Mouse (Mus musculus) intestine, embryonic 16.5 days (tissue): Measurements from ENCODE around the gene Tgfbr3l. TPM values are rescaled to one million over a fixed set of nuclear protein-coding genes. Genes with fewer than 3 reads are reported as not detected.
A peak's percentile ranks its signal among the peaks of the same experiment; 100 is the strongest.

Source experiments
- ATAC-seq: fragments of 200-750 bp; cut with Nextera tagmentation; 2 replicates; pipeline ENCODE4 v1.8.0; 2017; ENCODE audit warnings: moderate TSS enrichment, moderate library complexity
- H3K27ac ChIP-seq: fragments of 300-500 bp; sonication (generic); 2 replicates; pipeline ENCODE4 v1.5.1; 2014; ENCODE audit warnings: mild to moderate bottlenecking, low read length
- H3K27me3 ChIP-seq: fragments of 300-500 bp; sonication (generic); replicated peaks from 2 replicates; pipeline ENCODE4 v1.6.1; 2014; ENCODE audit warnings: low read length, control low read depth, mixed read lengths; ENCODE audit not compliant: control insufficient read depth, insufficient read depth
- H3K36me3 ChIP-seq: fragments of 300-500 bp; sonication (generic); 2 replicates; pipeline ENCODE4 v1.6.1; 2014; ENCODE audit warnings: low read length, control low read depth; ENCODE audit not compliant: control insufficient read depth, insufficient read depth
- H3K4me1 ChIP-seq: fragments of 300-500 bp; sonication (generic); 2 replicates; pipeline ENCODE4 v1.6.1; 2014; ENCODE audit warnings: low read length, control low read depth, mixed read lengths; ENCODE audit not compliant: control insufficient read depth, insufficient read depth
- H3K4me2 ChIP-seq: fragments of 300-500 bp; sonication (generic); 2 replicates; pipeline ENCODE4 v1.6.1; 2014; ENCODE audit warnings: low read depth, low read length, control low read depth
- H3K4me3 ChIP-seq: fragments of 300-500 bp; sonication (generic); 2 replicates; pipeline ENCODE4 v1.5.1; 2014; ENCODE audit warnings: mild to moderate bottlenecking, low read length
- H3K9ac ChIP-seq: fragments of 300-500 bp; sonication (generic); 2 replicates; pipeline ENCODE4 v1.6.1; 2014; ENCODE audit warnings: low read depth, low read length
- H3K9me3 ChIP-seq: fragments of 300-500 bp; sonication (generic); 2 replicates; pipeline ENCODE4 v1.6.1; 2016; ENCODE audit warnings: low read length, control low read depth; ENCODE audit not compliant: control insufficient read depth
- WGBS: fragments of 180-500 bp; shearing (Covaris S2); extraction: QIAGEN DNeasy Blood & Tissue Kit; methylation state at CpG from one replicate; pipeline ENCODE4 v1.1.7; 2014; 5-methylcytosine and 5-hydroxymethylcytosine counted together
- polyA plus RNA-seq: library from polyadenylated mRNA; unstranded; fragments of >200 nt; fragmentation: Nextera tagmentation; extraction: Ambion mirVana; gene quantifications from 2 replicates; pipeline ENCODE4 v1.2.1, GENCODE M21; 2015

Gene Tgfbr3l
- polyA plus RNA-seq, 1 experiment from 2014 or later, result 2.4 TPM

- H3K27me3 ChIP-seq, result no peaks in the 10 kb centered on the region
- 28% methylated on average over 9 of the region's 9 CpGs for WGBS
- H3K9me3 ChIP-seq, result no peaks in the 10 kb centered on the region
- H3K4me2 ChIP-seq, result peak overlapping the region; percentile 77
- ATAC-seq, result peak; percentile 68; the same call in 1 of the 2 replicates
- peak overlapping the region; percentile 61; the same call in 1 of the 2 replicates for H3K27ac ChIP-seq
- peak overlapping the region; percentile 83 for H3K9ac ChIP-seq
- peaks cover 2% of the 10 kb centered on the region for H3K36me3 ChIP-seq
- peaks cover 8% of the 10 kb centered on the region for H3K4me1 ChIP-seq
- peak overlapping the region; percentile 86 for H3K4me3 ChIP-seq
Observed at GRCm38 (mm10) chr8:4276111-4276465, 28.1 kb downstream of the Tgfbr3l start.

GRCm38 (mm10) chr8:4292738-4293137, 44.7 kb downstream of the Tgfbr3l start:
- Histone ChIP-seq H3K4me1 (no peaks in the 10 kb centered on the region), H3K9ac (no peak overlapping the region), H3K4me3 (no peak overlapping the region), H3K27ac (no peak overlapping the region), H3K9me3 (no peaks in the 10 kb centered on the region), H3K27me3 (no peaks in the 10 kb centered on the region), H3K36me3 (peaks cover 24% of the 10 kb centered on the region), H3K4me2 (no peak overlapping the region)
- 89% methylated on average over 5 of the region's 5 CpGs for WGBS
- ATAC-seq, result no peak

- Histone ChIP-seq H3K9ac (no peak overlapping the region), H3K9me3 (no peaks in the 10 kb centered on the region), H3K27ac (no peak overlapping the region), H3K27me3 (no peaks in the 10 kb centered on the region), H3K4me2 (no peak overlapping the region), H3K4me3 (no peak overlapping the region), H3K4me1 (no peaks in the 10 kb centered on the region), H3K36me3 (peaks cover 47% of the 10 kb centered on the region)
- 94% methylated on average over 4 of the region's 4 CpGs for WGBS
- ATAC-seq, result no peak
Observed at GRCm38 (mm10) chr8:4297822-4298221, 49.8 kb downstream of the Tgfbr3l start.

Other genes with a start within 250 kb of the Tgfbr3l start
- gene Cd209f, start 142.4 kb upstream of the Tgfbr3l start, polyA plus RNA-seq, result 0.21 TPM in 1 of 2 replicates, not detected in the other
- gene Cd209g, start 114.1 kb upstream of the Tgfbr3l start, polyA plus RNA-seq, result not detected in 2 replicates
- gene Evi5l, start 81.6 kb upstream of the Tgfbr3l start, polyA plus RNA-seq, result 19.1 and 19.2 TPM in 2 replicates
- gene Prr36, start 30.8 kb upstream of the Tgfbr3l start, polyA plus RNA-seq, result 2.8 and 3.2 TPM in 2 replicates
- 2.6 and 2.8 TPM in 2 replicates for gene Lrrc8e, start 21.4 kb upstream of the Tgfbr3l start, polyA plus RNA-seq
- 17.8 and 18.8 TPM in 2 replicates for gene Map2k7, start 9.5 kb upstream of the Tgfbr3l start, polyA plus RNA-seq
- 0.64 and 0.70 TPM in 2 replicates for gene Gm49320, start 9.3 kb upstream of the Tgfbr3l start, polyA plus RNA-seq
- 38.9 and 43.5 TPM in 2 replicates for gene Snapc2, start 4.9 kb downstream of the Tgfbr3l start, polyA plus RNA-seq
- 52.8 and 55.0 TPM in 2 replicates for gene Ctxn1, start 11.1 kb downstream of the Tgfbr3l start, polyA plus RNA-seq
- gene Timm44, start 27.7 kb downstream of the Tgfbr3l start, polyA plus RNA-seq, result 73.5 and 74.6 TPM in 2 replicates
- gene Ccl25, start 77.0 kb downstream of the Tgfbr3l start, polyA plus RNA-seq, result 142 and 168 TPM in 2 replicates
- 162 and 177 TPM in 2 replicates for gene Elavl1, start 77.2 kb downstream of the Tgfbr3l start, polyA plus RNA-seq
- 14.9 and 17.0 TPM in 2 replicates for gene Cers4, start 244.8 kb downstream of the Tgfbr3l start, polyA plus RNA-seq